ENCODE assay signal across 13 mouse cellular contexts in the genomic region with DNA sequence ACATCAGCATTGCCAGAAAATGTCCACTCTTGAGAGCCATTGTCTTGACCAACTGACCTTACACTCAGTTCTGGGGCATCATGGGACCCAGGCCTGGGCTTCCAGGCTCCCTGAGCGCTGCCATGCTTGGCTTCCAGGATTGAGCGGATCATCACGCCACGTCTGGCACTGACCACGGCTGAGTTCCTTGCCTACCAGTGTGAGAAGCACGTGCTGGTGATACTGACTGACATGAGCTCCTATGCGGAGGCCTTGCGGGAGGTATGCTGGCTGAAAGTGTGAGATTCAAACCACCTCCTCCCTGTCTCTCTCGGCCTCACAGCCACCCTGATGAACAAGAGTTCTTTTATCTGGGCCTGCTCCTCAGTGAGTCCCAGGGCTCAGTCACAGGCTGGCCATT. TPM values are rescaled to one million over a fixed set of nuclear protein-coding genes. Genes with fewer than 3 reads are reported as not detected.
"Had no signal": no experiment of that assay in that cellular context is flagged by ENCODE, and none has a peak within 500 bp of the region (broad histone marks: within the 10 kb centered on the region; RNA-seq: fewer than 3 reads in every experiment).

No protein-coding gene starts in this region.

- DNase-seq: retina, postnatal 1 day; right cerebral cortex, adult 18-20 months; right cerebral cortex, postnatal 14 days; right cerebral cortex, postnatal 25 days; right cerebral cortex, postnatal 4 days; spleen, adult 18-20 months; thymus, adult 18-20 months; thymus, adult 2 months; thymus, postnatal 14 days; thymus, postnatal 25 days; thymus, postnatal 36 days; thymus, postnatal 4 days had no signal

RNA-seq across cellular contexts. Expression of a gene that starts 6.4 kb away (rescaled TPM):
- total RNA-seq: neutrophil, adult 5-6 weeks had no signal

RNA-seq across cellular contexts. Expression of a gene that starts 13.3 kb away (rescaled TPM):
- total RNA-seq: neutrophil, adult 5-6 weeks had no signal

RNA-seq across cellular contexts. Expression of a gene that starts 45.0 kb away (rescaled TPM):
- total RNA-seq: neutrophil, adult 5-6 weeks had no signal
